Mouse (Mus musculus) intestine, postnatal 0 days (tissue): Measurements from ENCODE around the gene Prkg1. TPM values are rescaled to one million over a fixed set of nuclear protein-coding genes. Genes with fewer than 3 reads are reported as not detected.

ENCODE experiments used
- ATAC-seq: fragments of 200-750 bp; cut with Nextera tagmentation; 2 replicates; pipeline ENCODE4 v1.8.0; 2017; ENCODE audit warnings: mild to moderate bottlenecking, moderate TSS enrichment, moderate library complexity
- H3K27ac ChIP-seq: fragments of 300-500 bp; sonication (generic); 2 replicates; pipeline ENCODE4 v1.5.1; 2014; ENCODE audit warnings: mild to moderate bottlenecking, low read depth, low read length, moderate library complexity
- H3K27me3 ChIP-seq: fragments of 300-500 bp; sonication (generic); replicated peaks from 2 replicates; pipeline ENCODE4 v1.6.1; 2014; ENCODE audit warnings: low read length, mixed read lengths; ENCODE audit not compliant: control insufficient read depth, insufficient read depth
- H3K36me3 ChIP-seq: fragments of 300-500 bp; sonication (generic); 2 replicates; pipeline ENCODE4 v1.6.1; 2014; ENCODE audit warnings: mild to moderate bottlenecking, moderate library complexity; ENCODE audit not compliant: control insufficient read depth, insufficient read depth
- H3K4me1 ChIP-seq: fragments of 300-500 bp; sonication (generic); replicated peaks from 2 replicates; pipeline ENCODE4 v1.6.1; 2014; ENCODE audit warnings: antibody characterized with exemption, low read length, mixed read lengths; ENCODE audit not compliant: control insufficient read depth, insufficient read depth
- H3K4me2 ChIP-seq: fragments of 300-500 bp; sonication (generic); replicated peaks from 2 replicates; pipeline ENCODE4 v1.6.1; 2014; ENCODE audit warnings: low read depth, mild to moderate bottlenecking, moderate library complexity
- H3K4me3 ChIP-seq: fragments of 300-500 bp; sonication (generic); 2 replicates; pipeline ENCODE4 v1.5.1; 2014; ENCODE audit warnings: low read depth, low read length
- H3K9ac ChIP-seq: fragments of 300-500 bp; sonication (generic); 2 replicates; pipeline ENCODE4 v1.6.1; 2014; ENCODE audit warnings: mild to moderate bottlenecking, low read depth, low read length
- H3K9me3 ChIP-seq: fragments of 300-500 bp; sonication (generic); 2 replicates; pipeline ENCODE4 v1.6.1; 2016; ENCODE audit warnings: mixed run types; ENCODE audit not compliant: control insufficient read depth
- CTCF ChIP-seq: sonication (generic); IDR thresholded peaks from 2 replicates; pipeline ENCODE4 v1.5.1; 2016; ENCODE audit warnings: low read depth, mild to moderate bottlenecking, control low read depth, antibody characterized with exemption, moderate library complexity
- WGBS: fragments of 180-500 bp; shearing (Covaris S2); extraction: QIAGEN DNeasy Blood & Tissue Kit; methylation state at CpG from one replicate; pipeline ENCODE4 v1.1.7; 2014; 5-methylcytosine and 5-hydroxymethylcytosine counted together
- polyA plus RNA-seq: library from polyadenylated mRNA; unstranded; fragments of >200 nt; fragmentation: Nextera tagmentation; extraction: Ambion mirVana; gene quantifications from 2 replicates; pipeline ENCODE4 v1.2.1, GENCODE M21; 2015

Gene Prkg1
- polyA plus RNA-seq, 1 experiment from 2014 or later = 4.0 TPM

DNA sequence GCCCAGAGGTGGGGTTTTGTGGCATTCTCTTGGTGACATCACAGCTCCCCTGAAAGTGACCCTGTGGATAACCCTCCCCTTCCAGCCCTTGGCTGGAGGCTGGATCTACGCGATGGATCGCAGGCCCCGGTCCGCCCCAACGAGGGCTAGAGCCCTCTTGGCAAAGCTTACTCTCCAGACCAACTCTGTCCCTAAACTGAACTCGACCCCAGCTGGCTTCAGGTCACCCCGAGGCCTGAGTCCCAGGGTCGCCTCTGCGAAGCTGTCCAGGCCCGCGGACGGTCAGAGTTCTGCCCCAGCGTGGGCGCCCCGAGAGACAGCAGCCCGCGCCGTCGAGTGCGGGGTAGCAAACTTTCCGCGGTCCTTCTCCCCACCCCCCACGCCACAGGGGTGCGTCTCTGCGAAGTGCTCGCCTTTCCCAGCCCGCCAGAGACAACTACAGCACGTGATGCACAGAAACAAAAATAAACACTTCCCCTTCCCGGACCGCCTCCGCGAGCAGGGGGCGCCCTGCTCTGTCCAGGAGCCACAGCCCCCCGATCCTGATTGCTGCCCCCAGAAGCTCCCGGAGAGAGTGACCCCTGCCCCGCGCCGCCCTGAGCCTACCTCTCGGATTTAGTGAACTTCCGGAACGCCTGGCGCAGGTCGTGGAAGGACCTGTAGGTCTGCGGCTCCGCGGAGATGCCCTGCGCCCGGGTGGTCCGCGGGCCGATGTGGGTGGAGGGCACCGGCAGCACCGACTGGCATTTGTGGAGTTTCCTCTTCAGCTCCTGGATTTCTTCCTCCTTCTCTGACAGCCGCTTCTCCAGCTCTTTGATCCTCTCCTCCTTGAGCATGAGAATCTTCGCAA, 657 bp downstream of the Prkg1 start:
- peak; percentile 40 for ATAC-seq
- H3K4me1 ChIP-seq = no peaks in the 10 kb centered on the region
- H3K4me3 ChIP-seq = peak overlapping the region; percentile 67
- H3K27ac ChIP-seq = peak overlapping the region; percentile 55
- H3K27me3 ChIP-seq = peaks cover 9% of the 10 kb centered on the region
- WGBS = 1% methylated on average over 56 of the region's 56 CpGs
- H3K4me2 ChIP-seq = peak overlapping the region; percentile 97
- H3K36me3 ChIP-seq = no peaks in the 10 kb centered on the region
- H3K9ac ChIP-seq = peak overlapping the region; percentile 38
- peak; percentile 55 for TF ChIP-seq CTCF
- no peaks in the 10 kb centered on the region for H3K9me3 ChIP-seq

DNA sequence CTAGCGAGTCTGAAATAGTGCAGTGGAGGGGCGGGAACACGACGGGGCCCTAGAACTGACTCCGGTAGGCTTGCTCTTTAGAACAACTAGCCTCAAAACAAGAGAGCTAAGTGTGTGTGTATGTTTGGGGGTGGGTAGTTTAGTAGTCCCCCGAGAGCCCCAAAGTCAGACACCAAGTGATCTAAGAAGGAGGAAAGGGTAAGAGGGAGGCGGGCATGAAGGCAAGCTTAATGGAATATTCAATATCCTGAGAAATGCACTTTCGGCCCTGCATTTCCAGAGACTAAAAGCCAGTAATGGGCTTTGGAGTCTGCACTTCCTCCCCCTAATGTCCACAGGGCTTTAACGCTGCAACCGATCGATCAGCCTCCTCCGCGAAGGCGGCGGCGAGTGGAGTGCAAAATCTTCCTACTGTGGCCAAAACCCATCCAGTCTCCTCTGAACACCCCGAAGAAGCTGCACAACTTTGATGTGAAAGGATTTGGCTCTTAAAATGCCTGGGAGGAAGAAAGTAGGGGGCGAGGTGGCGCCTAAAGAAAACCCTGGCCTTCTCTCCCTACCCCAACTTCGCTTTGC, 1.5 kb downstream of the Prkg1 start:
- 0 out of 2 replicates have a peak, but pooled peaks have one; percentile 3 for TF ChIP-seq CTCF
- Histone ChIP-seq H3K27ac (no peak overlapping the region), H3K4me1 (no peaks in the 10 kb centered on the region), H3K9ac (0 out of 2 replicates have a peak overlapping the region, but pooled peaks have one; percentile 31), H3K4me3 (peak overlapping the region; percentile 67), H3K9me3 (no peaks in the 10 kb centered on the region), H3K4me2 (peak overlapping the region; percentile 97), H3K36me3 (no peaks in the 10 kb centered on the region), H3K27me3 (peaks cover 9% of the 10 kb centered on the region)
- no peak for ATAC-seq
- 20% methylated on average over 20 of the region's 20 CpGs for WGBS

DNA sequence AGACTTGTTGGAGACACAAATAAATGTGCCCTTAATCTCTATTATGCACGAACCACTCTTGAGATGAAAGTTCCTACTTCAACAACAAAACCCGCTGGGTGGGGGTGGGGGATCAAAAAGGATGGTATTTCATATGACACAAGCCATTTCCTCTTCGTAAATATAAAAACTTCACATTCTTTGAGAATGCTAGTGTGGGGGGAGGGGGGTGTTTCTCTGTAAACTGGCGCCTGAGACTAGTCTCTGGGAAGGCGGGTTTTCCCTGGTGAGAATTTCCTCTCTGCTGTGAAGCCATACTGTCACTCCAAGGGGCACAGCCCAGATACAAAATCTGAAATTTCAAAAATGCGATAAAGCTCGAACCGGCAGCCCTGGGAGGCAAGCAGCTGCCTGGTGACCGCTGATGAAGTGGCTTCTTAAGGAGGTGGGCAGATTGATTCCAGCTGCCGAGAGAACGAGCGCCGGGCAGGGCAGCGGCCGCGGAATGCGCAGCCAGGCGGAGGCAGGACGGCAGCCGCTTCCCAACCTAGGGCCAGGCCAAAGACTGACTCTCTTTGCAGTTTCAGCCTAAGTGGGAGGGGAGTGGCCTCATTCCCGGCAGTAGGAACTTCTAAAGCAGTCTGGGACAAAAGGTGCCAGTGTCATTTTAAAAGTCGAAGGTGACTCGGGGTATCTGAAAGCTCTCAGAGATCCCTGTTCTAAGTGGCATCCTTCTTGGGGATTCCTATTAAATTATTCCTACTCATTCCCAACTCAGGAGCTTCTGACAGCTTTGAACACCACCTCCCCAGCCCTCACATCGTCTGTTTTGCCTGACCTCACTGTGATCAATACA, 2.2 kb downstream of the Prkg1 start:
- Histone ChIP-seq H3K36me3 (no peaks in the 10 kb centered on the region), H3K9ac (0 out of 2 replicates have a peak overlapping the region, but pooled peaks have one; percentile 31), H3K4me1 (no peaks in the 10 kb centered on the region), H3K27ac (peak overlapping the region; percentile 28; the same call in 1 of the 2 replicates), H3K4me2 (peak overlapping the region; percentile 97), H3K4me3 (peak overlapping the region; percentile 67), H3K9me3 (no peaks in the 10 kb centered on the region), H3K27me3 (peaks cover 9% of the 10 kb centered on the region)
- WGBS = 2% methylated on average over 24 of the region's 24 CpGs
- peak; percentile 15; the same call in 1 of the 2 replicates for TF ChIP-seq CTCF
- peak; percentile 28; the same call in 1 of the 2 replicates for ATAC-seq

DNA sequence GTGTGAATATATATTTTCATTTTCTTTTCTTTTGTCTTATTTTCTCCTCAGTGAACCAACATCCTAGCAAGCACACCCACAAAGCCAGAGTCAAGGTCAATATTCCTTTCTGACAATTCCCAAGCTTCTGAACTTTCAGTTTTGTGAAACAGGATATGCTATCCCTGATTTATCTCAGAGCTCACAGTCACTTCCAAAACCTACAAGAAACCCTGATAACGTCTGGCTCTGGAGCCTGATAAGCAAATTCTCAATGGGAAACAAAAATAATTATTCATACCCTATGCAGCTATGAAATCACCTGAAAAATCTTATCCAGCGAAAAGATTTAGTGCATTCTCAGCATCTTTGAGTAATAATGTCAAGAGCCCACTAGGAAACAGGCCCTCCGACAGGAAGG, 5.0 kb downstream of the Prkg1 start:
- H3K4me2 ChIP-seq = no peak overlapping the region
- H3K9me3 ChIP-seq = no peaks in the 10 kb centered on the region
- no peaks in the 10 kb centered on the region for H3K36me3 ChIP-seq
- peaks cover 6% of the 10 kb centered on the region for H3K27me3 ChIP-seq
- no peak for ATAC-seq
- no peak overlapping the region for H3K9ac ChIP-seq
- 67% methylated on average over 3 of the region's 3 CpGs for WGBS
- H3K4me3 ChIP-seq = no peak overlapping the region
- TF ChIP-seq CTCF = no peak
- H3K4me1 ChIP-seq = no peaks in the 10 kb centered on the region
- no peak overlapping the region for H3K27ac ChIP-seq

DNA sequence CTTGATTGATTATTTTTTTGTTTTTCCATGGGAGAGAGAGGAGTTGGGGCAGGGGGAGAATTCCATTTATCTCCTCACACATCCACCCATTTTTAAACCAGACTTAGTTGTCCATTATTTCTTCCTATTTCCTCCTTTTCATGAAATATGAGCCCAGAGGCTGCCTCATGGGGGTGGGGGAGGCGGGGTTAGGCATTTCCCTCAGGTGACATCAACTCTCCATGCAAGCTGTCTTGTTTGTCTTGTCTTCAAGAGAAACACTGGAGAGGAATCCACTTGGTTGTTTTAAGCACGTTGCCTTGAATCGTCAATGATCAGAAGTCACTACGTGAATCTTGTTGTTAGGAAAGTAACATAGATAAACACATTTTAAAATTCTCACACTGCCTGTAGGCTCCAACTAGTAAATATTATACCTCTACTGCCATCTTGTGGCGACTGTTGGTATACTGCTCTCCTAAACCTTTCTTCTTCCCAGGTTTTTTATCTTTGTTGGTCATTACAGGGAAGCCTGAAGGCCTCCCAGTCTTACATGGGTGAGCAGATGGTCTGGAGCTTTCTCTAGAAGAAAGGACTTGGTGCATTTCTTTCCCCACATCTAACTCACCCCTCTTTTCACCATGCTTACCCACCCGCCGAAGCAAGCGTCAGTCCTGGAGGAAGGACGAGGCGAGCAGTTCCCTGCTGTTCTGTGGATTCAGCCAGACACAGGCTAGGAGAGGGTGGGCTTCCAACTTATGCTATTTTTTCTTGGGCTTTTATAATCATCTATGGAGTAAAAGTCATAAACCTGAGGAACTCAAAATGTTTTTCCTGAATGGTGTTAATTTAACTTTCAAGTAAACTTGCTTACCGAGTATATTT, 8.7 kb downstream of the Prkg1 start:
- Histone ChIP-seq H3K9ac (no peak overlapping the region), H3K9me3 (no peaks in the 10 kb centered on the region), H3K4me3 (no peak overlapping the region), H3K36me3 (no peaks in the 10 kb centered on the region), H3K27ac (no peak overlapping the region), H3K4me2 (no peak overlapping the region), H3K4me1 (no peaks in the 10 kb centered on the region), H3K27me3 (no peaks in the 10 kb centered on the region)
- whole genome bisulfite sequencing = 48% methylated on average over 11 of the region's 11 CpGs
- TF ChIP-seq CTCF = peak; percentile 75
- ATAC-seq = no peak
